Mouse (Mus musculus): Measurements from ENCODE around the gene Hoxc10. TPM values are rescaled to one million over a fixed set of nuclear protein-coding genes. Genes with fewer than 3 reads are reported as not detected.

The Hoxc10 gene
- polyA plus RNA-seq, 1 experiment from 2014 or later = 4.5 TPM

GRCm38 (mm10) chr15:102998608-102999182 is 32.1 kb downstream of the Hoxc10 start:
- DNase-seq (ENCODE audit: low read depth, low spot score) (no peak), ATAC-seq (no peak)
- H3K27me3 ChIP-seq = no peaks in the 10 kb centered on the region
- ChIA-PET CTCF (interaction anchor here (1.0 to 2.0 kb wide), 3 partner anchors 11 to 132 kb away, joined by 3 to 8 read pairs (median 3); no protein-coding TSS in a partner anchor), POLR2A (interaction anchor here (0.8 to 1.2 kb wide), 3 partner anchors 11 to 167 kb away, joined by 3 to 5 read pairs (median 3); no protein-coding TSS in a partner anchor)
- no peak for TF ChIP-seq CTCF (IDR thresholded peaks at IDR 0.05)
- in situ Hi-C loops (cut with MboI; ENCODE audit: low pct_unique_long_range_greater_than_20kb) = no loop called here

GRCm38 (mm10) chr15:102999183-102999831 is 32.7 kb downstream of the Hoxc10 start:
- CTCF ChIA-PET = interaction anchor here (1.2 to 2.0 kb wide), 3 partner anchors 12 to 94 kb away, joined by 3 to 8 read pairs (median 3); no protein-coding TSS in a partner anchor
- POLR2A ChIA-PET = interaction anchor here (0.5 to 1.2 kb wide), 4 partner anchors 9 to 166 kb away, joined by 3 to 5 read pairs (median 3); no protein-coding TSS in a partner anchor
- TF ChIP-seq CTCF (IDR thresholded peaks at IDR 0.05) = no peak
- in situ Hi-C loops (cut with MboI; ENCODE audit: low pct_unique_long_range_greater_than_20kb) = no loop called here
- no peak for DNase-seq (ENCODE audit: low read depth, low spot score)
- no peaks in the 10 kb centered on the region for H3K27me3 ChIP-seq
- peak; percentile 32 for ATAC-seq

- in situ Hi-C loops (cut with MboI; ENCODE audit: low pct_unique_long_range_greater_than_20kb) = no loop called here
- TF ChIP-seq CTCF (IDR thresholded peaks at IDR 0.05) = no peak
- CTCF ChIA-PET = interaction anchor here (1.2 to 2.0 kb wide), 3 partner anchors 12 to 178 kb away, joined by 3 to 8 read pairs (median 7); no protein-coding TSS in a partner anchor
- no peaks in the 10 kb centered on the region for H3K27me3 ChIP-seq
- no peak for DNase-seq (ENCODE audit: low read depth, low spot score)
- POLR2A ChIA-PET = interaction anchor here (0.5 kb wide), 1 partner anchor 8 kb away, joined by 3 read pairs; no protein-coding TSS in a partner anchor
- ATAC-seq = no peak
These were observed 33.4 kb downstream of the Hoxc10 start for GRCm38 (mm10) chr15:102999955-103000354.

GRCm38 (mm10) chr15:103000501-103000901 is 33.9 kb downstream of the Hoxc10 start:
- DNase-seq (ENCODE audit: low read depth, low spot score) (no peak), ATAC-seq (no peak)
- TF ChIP-seq CTCF (IDR thresholded peaks at IDR 0.05) = no peak
- ChIA-PET POLR2A (no interaction called here), CTCF (interaction anchor here (1.2 to 1.8 kb wide), 2 partner anchors 13 to 178 kb away, joined by 3 to 7 read pairs; no protein-coding TSS in a partner anchor)
- no peaks in the 10 kb centered on the region for H3K27me3 ChIP-seq
- in situ Hi-C loops (cut with MboI; ENCODE audit: low pct_unique_long_range_greater_than_20kb) = no loop called here

- no peaks in the 10 kb centered on the region for H3K27me3 ChIP-seq
- CTCF ChIA-PET = interaction anchor here (1.8 kb wide), 1 partner anchor 177 kb away, joined by 7 read pairs; no protein-coding TSS in a partner anchor
- TF ChIP-seq CTCF (IDR thresholded peaks at IDR 0.05) = no peak
- ATAC-seq (no peak), DNase-seq (ENCODE audit: low read depth, low spot score) (no peak)
- POLR2A ChIA-PET = no interaction called here
- in situ Hi-C loops (cut with MboI; ENCODE audit: low pct_unique_long_range_greater_than_20kb) = no loop called here
These were observed 34.8 kb downstream of the Hoxc10 start for GRCm38 (mm10) chr15:103001370-103001769.

GRCm38 (mm10) chr15:103002156-103002555 is 35.6 kb downstream of the Hoxc10 start:
- CTCF ChIA-PET = no interaction called here
- no peak for DNase-seq (ENCODE audit: low read depth, low spot score)
- no peaks in the 10 kb centered on the region for H3K27me3 ChIP-seq
- ATAC-seq = no peak
- POLR2A ChIA-PET = no interaction called here
- in situ Hi-C loops (cut with MboI; ENCODE audit: low pct_unique_long_range_greater_than_20kb) = no loop called here
- TF ChIP-seq CTCF (IDR thresholded peaks at IDR 0.05) = no peak

DNA sequence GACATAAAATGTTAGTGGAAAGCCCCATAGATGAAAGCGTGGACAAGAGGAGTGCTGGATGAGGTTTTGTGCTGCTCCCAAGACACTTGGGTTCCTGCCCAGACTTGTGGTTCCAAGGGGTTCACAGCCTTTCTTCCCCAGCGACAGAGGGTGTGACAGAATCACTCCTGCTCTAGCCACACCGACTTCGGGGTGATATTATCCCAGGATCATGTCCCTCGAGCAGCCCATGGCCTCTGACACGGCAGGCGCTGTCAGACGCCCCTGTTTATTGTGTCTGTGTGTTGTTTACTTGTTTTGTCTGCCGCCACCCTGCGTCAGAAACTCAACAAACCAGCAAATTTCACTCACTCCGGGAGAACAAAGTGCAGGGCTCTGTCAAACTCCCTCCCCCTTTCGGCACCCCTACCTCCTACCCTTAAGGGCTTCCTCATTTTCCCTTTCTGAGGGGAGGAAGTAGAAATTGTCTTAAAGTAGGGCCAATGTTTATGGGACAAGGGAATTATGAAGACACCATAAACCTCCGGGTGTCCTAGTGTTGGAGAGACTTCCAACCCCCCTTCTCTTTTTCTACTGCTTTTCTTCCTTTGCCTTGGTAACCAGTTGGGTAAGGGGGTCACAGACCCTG is 36.3 kb downstream of the Hoxc10 start:
- no peak for TF ChIP-seq CTCF (IDR thresholded peaks at IDR 0.05)
- ATAC-seq (no peak), DNase-seq (ENCODE audit: low read depth, low spot score) (no peak)
- in situ Hi-C loops (cut with MboI; ENCODE audit: low pct_unique_long_range_greater_than_20kb) = no loop called here
- CTCF ChIA-PET = no interaction called here
- POLR2A ChIA-PET = no interaction called here
- H3K27me3 ChIP-seq = no peaks in the 10 kb centered on the region

DNA sequence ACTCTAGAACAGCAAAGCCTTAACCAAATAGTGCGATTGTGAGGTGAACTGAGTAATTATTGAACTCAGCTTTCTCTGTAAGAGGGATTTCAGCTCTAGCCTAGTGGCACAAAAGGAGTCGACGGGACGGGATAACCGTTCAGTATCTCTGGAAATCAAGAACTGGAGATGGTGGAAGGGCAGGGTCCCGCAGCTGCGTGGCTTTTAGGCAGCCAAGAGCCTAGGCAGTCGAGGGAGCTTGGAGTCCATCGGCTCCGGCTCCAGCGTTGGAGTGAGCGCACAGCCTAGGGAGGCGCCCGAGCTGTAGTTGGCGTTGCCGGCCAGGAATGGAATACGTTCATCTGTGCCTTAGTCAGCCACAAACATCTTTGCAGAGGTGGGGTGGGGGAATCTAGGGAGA is 38.7 kb downstream of the Hoxc10 start:
- POLR2A ChIA-PET = no interaction called here
- ATAC-seq = no peak
- TF ChIP-seq CTCF (IDR thresholded peaks at IDR 0.05) = no peak
- CTCF ChIA-PET = interaction anchor here (1.0 to 4.3 kb wide), 5 partner anchors 8 to 172 kb away, joined by 3 to 19 read pairs (median 11); no protein-coding TSS in a partner anchor
- H3K27me3 ChIP-seq = no peaks in the 10 kb centered on the region
- DNase-seq (ENCODE audit: low read depth, low spot score) = no peak
- in situ Hi-C loops (cut with MboI; ENCODE audit: low pct_unique_long_range_greater_than_20kb) = no loop called here

DNA sequence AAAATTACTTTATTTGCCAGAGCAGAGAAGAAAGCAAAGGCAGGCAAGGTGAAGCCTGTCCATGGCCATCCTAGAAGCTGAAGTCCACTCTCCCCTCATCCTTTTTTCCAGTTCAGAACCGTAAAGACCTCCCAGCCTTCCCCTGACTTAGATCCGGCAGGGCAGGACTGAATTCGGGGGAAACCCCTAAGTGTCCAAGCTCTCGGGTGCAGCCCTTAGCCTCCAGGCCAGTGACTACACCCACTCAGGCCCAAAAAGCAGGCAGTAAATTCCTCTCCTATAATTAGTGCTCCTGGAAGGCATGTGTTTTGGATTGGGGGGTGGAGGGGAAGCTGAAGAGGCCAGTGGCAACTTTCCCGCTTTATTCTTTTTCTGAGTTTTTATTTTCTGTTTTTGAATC is 39.2 kb downstream of the Hoxc10 start:
- in situ Hi-C loops (cut with MboI; ENCODE audit: low pct_unique_long_range_greater_than_20kb) = no loop called here
- ChIA-PET CTCF (interaction anchor here (1.0 to 4.3 kb wide), 5 partner anchors 8 to 172 kb away, joined by 3 to 19 read pairs (median 11); partner anchors contain the start of gene Hoxc10), POLR2A (no interaction called here)
- TF ChIP-seq CTCF (IDR thresholded peaks at IDR 0.05) = no peak
- H3K27me3 ChIP-seq = no peaks in the 10 kb centered on the region
- ATAC-seq = no peak
- no peak for DNase-seq (ENCODE audit: low read depth, low spot score)

DNA sequence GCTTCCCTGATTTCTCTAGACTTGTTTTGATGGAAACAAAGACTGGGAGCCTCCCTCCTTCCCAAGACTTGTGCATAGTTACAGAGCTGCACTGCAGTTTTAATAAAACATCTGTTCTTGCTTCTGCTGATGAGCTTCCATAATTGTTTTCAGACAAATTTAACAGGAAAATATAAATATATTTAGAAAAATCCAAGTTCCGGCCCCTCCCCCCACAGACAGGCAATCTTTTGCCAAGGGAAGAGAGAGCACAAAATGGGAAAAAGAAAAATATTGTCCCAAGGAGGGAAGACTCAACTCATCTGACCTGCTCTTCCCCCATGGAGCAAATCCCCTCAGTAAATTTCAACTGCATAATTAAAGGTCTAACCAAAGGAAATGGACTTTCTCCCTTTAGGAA is 39.7 kb downstream of the Hoxc10 start:
- ATAC-seq = no peak
- no peak for DNase-seq (ENCODE audit: low read depth, low spot score)
- in situ Hi-C loops (cut with MboI; ENCODE audit: low pct_unique_long_range_greater_than_20kb) = no loop called here
- CTCF ChIA-PET = interaction anchor here (1.0 to 4.3 kb wide), 4 partner anchors 40 to 171 kb away, joined by 3 to 19 read pairs (median 8); partner anchors contain the start of gene Hoxc10
- no peak for TF ChIP-seq CTCF (IDR thresholded peaks at IDR 0.05)
- no peaks in the 10 kb centered on the region for H3K27me3 ChIP-seq
- POLR2A ChIA-PET = interaction anchor here (0.5 kb wide), 1 partner anchor 17 kb away, joined by 5 read pairs; no protein-coding TSS in a partner anchor

Data from Patski (cell line).